19 mouse cellular contexts compared by ENCODE assay signal in genomic region chr11:109760063-109760462, GRCm38 (mm10). TPM values are rescaled to one million over a fixed set of nuclear protein-coding genes. Genes with fewer than 3 reads are reported as not detected.
"Had no signal": no experiment of that assay in that cellular context is flagged by ENCODE, and none has a peak within 500 bp of the region (broad histone marks: within the 10 kb centered on the region; RNA-seq: fewer than 3 reads in every experiment).

No protein-coding gene starts in this region.

- H3K27ac ChIP-seq: liver, embryonic 13.5 days; liver, embryonic 15.5 days; lung, embryonic 15.5 days; macrophage; midbrain, embryonic 13.5 days; midbrain, embryonic 15.5 days; neural tube, embryonic 12.5 days; stomach, embryonic 15.5 days; stomach, postnatal 0 days had no signal

- H3K9me3 ChIP-seq: liver, embryonic 13.5 days; liver, embryonic 15.5 days; lung, embryonic 15.5 days; midbrain, embryonic 13.5 days; midbrain, embryonic 15.5 days; neural tube, embryonic 12.5 days; stomach, embryonic 15.5 days had no signal

- H3K36me3 ChIP-seq: liver, embryonic 13.5 days; liver, embryonic 15.5 days; lung, embryonic 15.5 days; midbrain, embryonic 13.5 days; midbrain, embryonic 15.5 days; neural tube, embryonic 12.5 days; stomach, embryonic 15.5 days had no signal

- H3K4me3 ChIP-seq: liver, embryonic 13.5 days; liver, embryonic 15.5 days; lung, embryonic 15.5 days; megakaryocyte, embryonic 14.5 days; midbrain, embryonic 13.5 days; midbrain, embryonic 15.5 days; neural tube, embryonic 12.5 days; stomach, embryonic 15.5 days had no signal

- H3K4me2 ChIP-seq: liver, embryonic 11.5 days; liver, embryonic 13.5 days; liver, embryonic 15.5 days; lung, embryonic 15.5 days; midbrain, embryonic 11.5 days; midbrain, embryonic 13.5 days; midbrain, embryonic 15.5 days; neural tube, embryonic 12.5 days; stomach, embryonic 15.5 days had no signal

- DNase-seq: liver, embryonic 13.5 days; liver, postnatal 0 days; right cerebral cortex, postnatal 14 days; thymus, adult 2 months; thymus, postnatal 25 days; thymus, postnatal 4 days had no signal

- H3K4me1 ChIP-seq: liver, embryonic 13.5 days; liver, embryonic 15.5 days; lung, embryonic 15.5 days; midbrain, embryonic 13.5 days; midbrain, embryonic 15.5 days; neural tube, embryonic 12.5 days; stomach, embryonic 15.5 days had no signal

- H3K9ac ChIP-seq: liver, embryonic 13.5 days; liver, embryonic 15.5 days; liver, postnatal 0 days; lung, embryonic 15.5 days; midbrain, embryonic 13.5 days; midbrain, embryonic 15.5 days; neural tube, embryonic 12.5 days; stomach, embryonic 15.5 days had no signal

- H3K27me3 ChIP-seq: liver, embryonic 13.5 days; liver, embryonic 15.5 days; lung, embryonic 15.5 days; megakaryocyte, embryonic 14.5 days; midbrain, embryonic 13.5 days; midbrain, embryonic 15.5 days; neural tube, embryonic 12.5 days; stomach, embryonic 15.5 days had no signal

RNA-seq across cellular contexts. Expression of gene Fam20a, which starts 38.0 kb away (rescaled TPM):
- total RNA-seq: megakaryocyte progenitor cell, adult 5-6 weeks; neutrophil, adult 5-6 weeks had no signal
- polyA plus RNA-seq: macrophage had no signal
